Mouse (Mus musculus) gastrocnemius, postnatal 10 days (tissue): ENCODE measurements around the gene Frmd4a. TPM values are rescaled to one million over a fixed set of nuclear protein-coding genes. Genes with fewer than 3 reads are reported as not detected.

Source experiments
- DNase-seq: peaks from one replicate; pipeline ENCODE4 v3.0.0; 2021; ENCODE audit warnings: mixed read lengths
- long read RNA-seq, 2 experiments: library from polyadenylated mRNA; stranded (forward); transcript quantifications; one replicate each; pipeline ENCODE4 v2.0.0; 2021
- total RNA-seq, 2 experiments: library from RNA; stranded (reverse); gene quantifications; 2 replicates each; pipeline ENCODE4 v1.2.3; 2021

The Frmd4a gene
- total RNA-seq, result 10 to 100 TPM; 22.1 to 28.3 TPM
- long read RNA-seq, experiment 1, full-length matches to known transcripts, result 8 of 16 reads
- long read RNA-seq, experiment 1, partial matches to known transcripts, result 7 of 16 reads
- long read RNA-seq, experiment 1, other reads (novel, unspliced or antisense), result 1 of 16 reads
- long read RNA-seq, experiment 2, full-length matches to known transcripts, result 2 of 11 reads
- long read RNA-seq, experiment 2, partial matches to known transcripts, result 7 of 11 reads
- long read RNA-seq, experiment 2, other reads (novel, unspliced or antisense), result 2 of 11 reads

- DNase-seq, result no peak
These were observed at the start of gene Frmd4a for GRCm38 (mm10) chr2:4017528-4018288. Frmd4a (plus strand) TSS chr2:4017717.

GRCm38 (mm10) chr2:3988876-3989275, 28.6 kb upstream of the Frmd4a start:
- DNase-seq, result no peak

GRCm38 (mm10) chr2:3990431-3990830, 27.1 kb upstream of the Frmd4a start:
- DNase-seq, result no peak

- peak; percentile 5 for DNase-seq
These were observed 937 bp downstream of the Frmd4a start for GRCm38 (mm10) chr2:4018431-4018876.

GRCm38 (mm10) chr2:4018909-4019308, 1.4 kb downstream of the Frmd4a start:
- no peak for DNase-seq

- no peak for DNase-seq
These were observed 7.4 kb downstream of the Frmd4a start for GRCm38 (mm10) chr2:4024927-4025326.

- no peak for DNase-seq
These were observed 11.7 kb downstream of the Frmd4a start for GRCm38 (mm10) chr2:4029031-4029747.

- no peak for DNase-seq
These were observed 18.7 kb downstream of the Frmd4a start for GRCm38 (mm10) chr2:4036153-4036589.

GRCm38 (mm10) chr2:4036651-4037117, 19.2 kb downstream of the Frmd4a start:
- DNase-seq, result no peak

GRCm38 (mm10) chr2:4042009-4042408, 24.5 kb downstream of the Frmd4a start:
- DNase-seq, result no peak

- DNase-seq, result no peak
These were observed 38.0 kb downstream of the Frmd4a start for GRCm38 (mm10) chr2:4055481-4055880.

GRCm38 (mm10) chr2:4060675-4061074, 43.2 kb downstream of the Frmd4a start:
- no peak for DNase-seq

GRCm38 (mm10) chr2:4071831-4072230, 54.3 kb downstream of the Frmd4a start:
- no peak for DNase-seq

- no peak for DNase-seq
These were observed 66.4 kb downstream of the Frmd4a start for GRCm38 (mm10) chr2:4083877-4084276.

GRCm38 (mm10) chr2:4097601-4098000, 80.1 kb downstream of the Frmd4a start:
- no peak for DNase-seq

- no peak for DNase-seq
These were observed 81.6 kb downstream of the Frmd4a start for GRCm38 (mm10) chr2:4098948-4099776.

- no peak for DNase-seq
These were observed 82.2 kb downstream of the Frmd4a start for GRCm38 (mm10) chr2:4099777-4100104.

- DNase-seq, result no peak
These were observed 83.9 kb downstream of the Frmd4a start for GRCm38 (mm10) chr2:4101370-4101769.

GRCm38 (mm10) chr2:4113303-4113920, 95.9 kb downstream of the Frmd4a start:
- DNase-seq, result no peak

- DNase-seq, result no peak
These were observed 102.4 kb downstream of the Frmd4a start for GRCm38 (mm10) chr2:4119678-4120458.

- DNase-seq, result no peak
These were observed 113.7 kb downstream of the Frmd4a start for GRCm38 (mm10) chr2:4131216-4131615.
